Mouse (Mus musculus): Measurements from ENCODE around the gene Wnt7b.

DNA sequence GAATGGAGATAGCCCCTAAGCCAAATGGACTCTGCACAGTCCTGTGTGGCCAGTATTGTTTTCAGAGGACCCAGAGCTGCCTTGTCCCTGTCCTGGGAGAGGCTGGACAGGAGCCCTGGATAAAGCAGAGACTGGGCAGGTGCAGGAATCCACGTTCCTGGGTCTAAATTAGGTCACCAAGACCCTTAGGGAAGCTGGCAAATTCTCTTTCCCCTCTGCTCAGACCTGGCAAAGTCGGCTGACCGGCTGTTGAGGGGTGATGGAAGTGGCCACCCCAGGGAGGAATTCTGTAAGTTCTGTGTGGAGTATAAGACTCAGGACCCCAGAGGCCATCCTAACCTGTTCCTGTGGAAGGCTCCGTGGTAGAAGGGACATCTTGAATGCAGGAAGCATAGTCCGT lies 36.9 kb downstream of the Wnt7b start:
- no peak for TF ChIP-seq EP300 (IDR thresholded peaks at IDR 0.05)
- no peak for TF ChIP-seq CTCF (IDR thresholded peaks at IDR 0.05)
